Mouse (Mus musculus): ENCODE measurements around the gene Pnkp. TPM values are rescaled to one million over a fixed set of nuclear protein-coding genes. Genes with fewer than 3 reads are reported as not detected.
"Not testable (repeated sequence)": the region's sequence is repeated elsewhere in the genome, so short reads cannot be mapped to it uniquely, and the experiment has no call there.

Pnkp gene
- total and polyA plus RNA-seq, 3 experiments: 14.8 to 41.6 (median 22.2) TPM

GRCm38 (mm10) chr7:44871774-44872173 lies 14.8 kb downstream of the Pnkp start:
- H3K4me2 ChIP-seq (ENCODE audit: insufficient read depth, low read depth, poor library complexity, severe bottlenecking); H3K27ac ChIP-seq (ENCODE audit: insufficient read depth, low read depth); H3K9ac ChIP-seq (ENCODE audit: insufficient read depth, low read depth); H3K4me3 ChIP-seq (replicated peaks in 1 of 3; ENCODE audit: low read depth in 2 of 3, low read length in 2 of 3, poor library complexity in 1 of 3); H3K9me3 ChIP-seq (replicated peaks; ENCODE audit: low read length); DNase-seq (ENCODE audit: extremely low read depth); dilution Hi-C loops (cut with MboI; ENCODE audit: extremely low pct_ligation_motif_present, extremely low pct_unique_long_range_greater_than_20kb, low sequenced_read_pairs); in situ Hi-C loops (cut with MboI; ENCODE audit: low pct_ligation_motif_present, low pct_unique_long_range_greater_than_20kb, low sequenced_read_pairs); H3K79me2 ChIP-seq (replicated peaks; ENCODE audit: control insufficient read depth, extremely low read depth, insufficient read depth, poor library complexity, severe bottlenecking): not testable (repeated sequence)
- Histone ChIP-seq H3K4me1 (ENCODE audit: control insufficient read depth in 1 of 2, insufficient read depth in 2 of 2) (peaks cover 7 to 18% of the 10 kb centered on the region in 2 experiments; a peak in 3 of 4 replicates), H3K27me3 (replicated peaks) (peaks cover 28% of the 10 kb centered on the region), H3K36me3 (replicated peaks in 1 of 2; ENCODE audit: control insufficient read depth in 1 of 2, insufficient read depth in 1 of 2, low read length in 1 of 2) (peaks cover 0 to 13% of the 10 kb centered on the region in 2 experiments)
- TF ChIP-seq CTCF (conservative IDR thresholded peaks at IDR 0.05 in 1 of 2, IDR thresholded peaks at IDR 0.05 in 1 of 2; ENCODE audit: low read depth in 2 of 2, low read length in 2 of 2): peak in 1 of 2 experiments; percentile 14; a peak in 1 of 4 replicates

GRCm38 (mm10) chr7:44877833-44878232 lies 20.9 kb downstream of the Pnkp start:
- no peak for TF ChIP-seq SMC3 (IDR thresholded peaks at IDR 0.05; ENCODE audit: low read depth, low read length)
- no peak for TF ChIP-seq RCOR1 (conservative IDR thresholded peaks at IDR 0.05; ENCODE audit: low read depth, low read length)
- no peak for TF ChIP-seq ZC3H11A (IDR thresholded peaks at IDR 0.05; ENCODE audit: low read depth, low read length)
- TF ChIP-seq BHLHE40 (IDR thresholded peaks at IDR 0.05; ENCODE audit: low read depth, low read length): no peak
- TF ChIP-seq RAD21 (IDR thresholded peaks at IDR 0.05; ENCODE audit: low read depth, low read length): no peak
- no peak for TF ChIP-seq POLR2A (IDR thresholded peaks at IDR 0.05; ENCODE audit: low read depth, low read length)
- no peak for TF ChIP-seq CTCF (conservative IDR thresholded peaks at IDR 0.05 in 1 of 2, IDR thresholded peaks at IDR 0.05 in 1 of 2; ENCODE audit: low read depth in 2 of 2, low read length in 2 of 2)
- no peak for TF ChIP-seq CHD2 (IDR thresholded peaks at IDR 0.05; ENCODE audit: low read length)
- no peak for TF ChIP-seq ZMIZ1 (IDR thresholded peaks at IDR 0.05; ENCODE audit: low read depth, low read length)
- Histone ChIP-seq H3K4me1 (ENCODE audit: control insufficient read depth in 1 of 2, insufficient read depth in 2 of 2) (peaks cover 0 to 12% of the 10 kb centered on the region in 2 experiments; a peak in 2 of 4 replicates), H3K36me3 (replicated peaks in 1 of 2; ENCODE audit: control insufficient read depth in 1 of 2, insufficient read depth in 1 of 2, low read length in 1 of 2) (peaks cover 57 to 72% of the 10 kb centered on the region in 2 experiments)

GRCm38 (mm10) chr7:44883036-44883435 lies 26.1 kb downstream of the Pnkp start:
- Histone ChIP-seq H3K36me3 (replicated peaks in 1 of 2; ENCODE audit: control insufficient read depth in 1 of 2, insufficient read depth in 1 of 2, low read length in 1 of 2) (peaks cover 80 to 93% of the 10 kb centered on the region in 2 experiments), H3K79me2 (replicated peaks; ENCODE audit: control insufficient read depth, extremely low read depth, insufficient read depth, poor library complexity, severe bottlenecking) (no peaks in the 10 kb centered on the region; the same call in 1 of the 2 replicates), H3K27me3 (replicated peaks) (no peaks in the 10 kb centered on the region), H3K4me2 (ENCODE audit: insufficient read depth, low read depth, poor library complexity, severe bottlenecking) (no peak overlapping the region), H3K27ac (ENCODE audit: insufficient read depth, low read depth) (no peak overlapping the region), H3K4me1 (ENCODE audit: control insufficient read depth in 1 of 2, insufficient read depth in 2 of 2) (peaks cover 0 to 12% of the 10 kb centered on the region in 2 experiments; a peak in 2 of 4 replicates), H3K4me3 (replicated peaks in 1 of 3; ENCODE audit: low read depth in 2 of 3, low read length in 2 of 3, poor library complexity in 1 of 3) (no peak overlapping the region), H3K9ac (ENCODE audit: insufficient read depth, low read depth) (no peak overlapping the region), H3K9me3 (replicated peaks; ENCODE audit: low read length) (no peaks in the 10 kb centered on the region)
- in situ Hi-C loops (cut with MboI; ENCODE audit: low pct_ligation_motif_present, low pct_unique_long_range_greater_than_20kb, low sequenced_read_pairs) (no loop called here), dilution Hi-C loops (cut with MboI; ENCODE audit: extremely low pct_ligation_motif_present, extremely low pct_unique_long_range_greater_than_20kb, low sequenced_read_pairs) (no loop called here)
- DNase-seq (ENCODE audit: extremely low read depth): no peak
- TF ChIP-seq SIN3A (IDR thresholded peaks at IDR 0.05; ENCODE audit: low read length) (no peak), MEF2A (IDR thresholded peaks at IDR 0.05; ENCODE audit: borderline replicate concordance, low read depth, low read length) (no peak), ETS1 (conservative IDR thresholded peaks at IDR 0.05; ENCODE audit: low read depth, low read length) (no peak), PAX5 (IDR thresholded peaks at IDR 0.05; ENCODE audit: low read length) (no peak), E2F4 (IDR thresholded peaks at IDR 0.05; ENCODE audit: insufficient replicate concordance, low read depth, low read length) (no peak), GABPA (IDR thresholded peaks at IDR 0.05; ENCODE audit: insufficient replicate concordance, low read depth, low read length) (no peak), JUN (IDR thresholded peaks at IDR 0.05; ENCODE audit: insufficient read depth, low read depth, low read length) (no peak), CTCF (conservative IDR thresholded peaks at IDR 0.05 in 1 of 2, IDR thresholded peaks at IDR 0.05 in 1 of 2; ENCODE audit: low read depth in 2 of 2, low read length in 2 of 2) (no peak), RAD21 (IDR thresholded peaks at IDR 0.05; ENCODE audit: low read depth, low read length) (no peak), TCF12 (IDR thresholded peaks at IDR 0.05; ENCODE audit: low read depth, low read length) (no peak), MAFK (IDR thresholded peaks at IDR 0.05; ENCODE audit: insufficient replicate concordance, low read length) (no peak), EP300 (IDR thresholded peaks at IDR 0.05; ENCODE audit: low read length) (no peak), MXI1 (IDR thresholded peaks at IDR 0.05; ENCODE audit: low read depth, low read length) (no peak), KAT2A (IDR thresholded peaks at IDR 0.05; ENCODE audit: insufficient replicate concordance, low read length) (no peak)

More at GRCm38 (mm10) chr7:44877833-44878232, 20.9 kb downstream of the Pnkp start:
- H3K9ac ChIP-seq (ENCODE audit: insufficient read depth, low read depth): no peak overlapping the region
- in situ Hi-C loops (cut with MboI; ENCODE audit: low pct_ligation_motif_present, low pct_unique_long_range_greater_than_20kb, low sequenced_read_pairs) (no loop called here), dilution Hi-C loops (cut with MboI; ENCODE audit: extremely low pct_ligation_motif_present, extremely low pct_unique_long_range_greater_than_20kb, low sequenced_read_pairs) (no loop called here)
- no peaks in the 10 kb centered on the region for H3K79me2 ChIP-seq (replicated peaks; ENCODE audit: control insufficient read depth, extremely low read depth, insufficient read depth, poor library complexity, severe bottlenecking)
- H3K9me3 ChIP-seq (replicated peaks; ENCODE audit: low read length): no peaks in the 10 kb centered on the region
- H3K27me3 ChIP-seq (replicated peaks): peaks cover 4% of the 10 kb centered on the region
- no peak overlapping the region for H3K4me2 ChIP-seq (ENCODE audit: insufficient read depth, low read depth, poor library complexity, severe bottlenecking)
- H3K4me3 ChIP-seq (replicated peaks in 1 of 3; ENCODE audit: low read depth in 2 of 3, low read length in 2 of 3, poor library complexity in 1 of 3): no peak overlapping the region
- no peak overlapping the region for H3K27ac ChIP-seq (ENCODE audit: insufficient read depth, low read depth)
- no peak for DNase-seq (ENCODE audit: extremely low read depth)
